Mouse (Mus musculus) spleen, postnatal 4 days (tissue): ENCODE measurements around the gene Myo18b.
A peak's percentile ranks its signal among the peaks of the same experiment; 100 is the strongest.

Source experiments
- DNase-seq, 2 experiments: peaks; one replicate each; pipeline ENCODE4 v3.0.0; 2022; ENCODE audit warnings: low spot score in 2 of 2

Gene Myo18b

GRCm38 (mm10) chr5:112877391-112878115 is 18.6 kb downstream of the Myo18b start:
- DNase-seq = no peak

GRCm38 (mm10) chr5:112876846-112877390 is 19.2 kb downstream of the Myo18b start:
- no peak for DNase-seq

- no peak for DNase-seq
These were observed 23.2 kb downstream of the Myo18b start for GRCm38 (mm10) chr5:112872999-112873398.

GRCm38 (mm10) chr5:112870729-112871128 is 25.4 kb downstream of the Myo18b start:
- peak; percentile 41 to 82 for DNase-seq

GRCm38 (mm10) chr5:112868620-112869019 is 27.5 kb downstream of the Myo18b start:
- no peak for DNase-seq

GRCm38 (mm10) chr5:112864719-112865367 is 31.3 kb downstream of the Myo18b start:
- DNase-seq = no peak

GRCm38 (mm10) chr5:112859379-112860035 is 36.7 kb downstream of the Myo18b start:
- DNase-seq = no peak

- no peak for DNase-seq
These were observed 43.0 kb downstream of the Myo18b start for GRCm38 (mm10) chr5:112853179-112853578.

- DNase-seq = no peak
These were observed 44.8 kb downstream of the Myo18b start for GRCm38 (mm10) chr5:112851389-112851788.

GRCm38 (mm10) chr5:112848586-112849280 is 47.4 kb downstream of the Myo18b start:
- DNase-seq = no peak

GRCm38 (mm10) chr5:112847985-112848542 is 48.1 kb downstream of the Myo18b start:
- DNase-seq = no peak

- DNase-seq = no peak
These were observed 50.0 kb downstream of the Myo18b start for GRCm38 (mm10) chr5:112846146-112846545.

GRCm38 (mm10) chr5:112844460-112844859 is 51.7 kb downstream of the Myo18b start:
- DNase-seq = no peak

GRCm38 (mm10) chr5:112843676-112844257 is 52.4 kb downstream of the Myo18b start:
- DNase-seq = no peak

GRCm38 (mm10) chr5:112842696-112843095 is 53.5 kb downstream of the Myo18b start:
- DNase-seq = no peak

- DNase-seq = no peak
These were observed 54.3 kb downstream of the Myo18b start for GRCm38 (mm10) chr5:112841850-112842249.

- DNase-seq = no peak
These were observed 61.3 kb downstream of the Myo18b start for GRCm38 (mm10) chr5:112834896-112835295.

GRCm38 (mm10) chr5:112833866-112834265 is 62.3 kb downstream of the Myo18b start:
- DNase-seq = no peak

GRCm38 (mm10) chr5:112825091-112825794 is 70.9 kb downstream of the Myo18b start:
- DNase-seq = no peak

GRCm38 (mm10) chr5:112824376-112824775 is 71.8 kb downstream of the Myo18b start:
- no peak for DNase-seq

GRCm38 (mm10) chr5:112822426-112822825 is 73.7 kb downstream of the Myo18b start:
- DNase-seq = no peak
